In the genomic region with DNA sequence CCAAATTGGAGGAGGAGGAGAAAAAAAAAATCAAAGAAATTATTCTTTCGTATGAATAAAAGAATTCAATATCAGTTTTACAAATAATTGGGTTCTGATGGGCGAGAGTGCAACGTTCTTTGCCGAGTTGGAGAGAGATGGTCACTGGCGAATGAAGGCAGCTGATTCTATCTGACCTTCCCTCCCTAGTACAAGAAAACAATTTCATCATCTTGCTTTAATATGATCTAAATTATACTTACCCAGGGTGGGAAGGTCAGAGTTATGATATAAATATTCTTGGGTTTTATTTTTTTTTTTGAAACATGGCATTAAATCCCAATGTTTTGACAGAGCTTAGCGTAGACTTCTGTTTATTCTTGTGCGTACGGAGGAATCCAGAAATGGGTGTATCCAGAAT, we compare ENCODE assay signal across 34 mouse cellular contexts. TPM values are rescaled to one million over a fixed set of nuclear protein-coding genes. Genes with fewer than 3 reads are reported as not detected.
DNase-seq lines count a peak whose midpoint lies in the region; ATAC-seq and TF ChIP-seq lines count a peak whose summit lies in the region.
"Had no signal": no experiment of that assay in that cellular context is flagged by ENCODE, and none has a peak within 500 bp of the region (broad histone marks: within the 10 kb centered on the region; RNA-seq: fewer than 3 reads in every experiment).

No protein-coding gene starts in this region.

- ATAC-seq in embryonic facial prominence, embryonic 13.5 days (ENCODE audit: insufficient number of reproducible peaks, insufficient read depth, low FRiP score, low TSS enrichment, low read depth) = no peak
- no peak for ATAC-seq in kidney, embryonic 15.5 days (replicated peaks; ENCODE audit: low FRiP score)
- ATAC-seq in lung, embryonic 14.5 days (ENCODE audit: insufficient read depth) = no peak
- no peak for ATAC-seq in embryonic facial prominence, embryonic 14.5 days (ENCODE audit: low read depth)
- ATAC-seq: activated CD4-positive, CD25-positive, alpha-beta regulatory T cell, adult 4 months; forebrain, embryonic 16.5 days; hindbrain, embryonic 16.5 days; midbrain, embryonic 16.5 days had no signal

- peaks cover 1% of the 10 kb centered on the region; the same call in 1 of the 2 replicates for H3K9me3 ChIP-seq in embryonic facial prominence, embryonic 13.5 days
- H3K9me3 ChIP-seq in embryonic facial prominence, embryonic 10.5 days = no peaks in the 10 kb centered on the region
- H3K9me3 ChIP-seq in kidney, embryonic 15.5 days (replicated peaks) = no peaks in the 10 kb centered on the region
- no peaks in the 10 kb centered on the region for H3K9me3 ChIP-seq in lung, embryonic 14.5 days (ENCODE audit: low read depth, low read length)
- no peaks in the 10 kb centered on the region for H3K9me3 ChIP-seq in embryonic facial prominence, embryonic 14.5 days (ENCODE audit: control insufficient read depth, low read length)
- H3K9me3 ChIP-seq: embryonic facial prominence, embryonic 12.5 days; heart, embryonic 15.5 days; liver, embryonic 13.5 days had no signal

- peak overlapping the region; percentile 72; the same call in 1 of the 2 replicates for H3K4me3 ChIP-seq in embryonic facial prominence, embryonic 13.5 days
- no peak overlapping the region for H3K4me3 ChIP-seq in embryonic facial prominence, embryonic 10.5 days
- H3K4me3 ChIP-seq in kidney, embryonic 15.5 days (replicated peaks) = no peak overlapping the region
- H3K4me3 ChIP-seq in lung, embryonic 14.5 days (ENCODE audit: low read depth, low read length) = 0 out of 2 replicates have a peak overlapping the region, but pooled peaks have one; percentile 79
- no peak overlapping the region for H3K4me3 ChIP-seq in embryonic facial prominence, embryonic 14.5 days (ENCODE audit: low read depth, low read length)
- H3K4me3 ChIP-seq: erythroblast, embryonic 14.5 days; gastrocnemius, adult 2 months; liver, embryonic 13.5 days had no signal

- no peak for DNase-seq in embryonic facial prominence, embryonic 10.5 days (ENCODE audit: low spot score)
- DNase-seq in kidney, adult 18-20 months = no peak
- DNase-seq in lung, embryonic 14.5 days = no peak
- no peak for DNase-seq in lung, postnatal 10 days
- DNase-seq in embryonic facial prominence, embryonic 14.5 days (ENCODE audit: low spot score) = no peak
- no peak for DNase-seq in adipocyte (ENCODE audit: low spot score)
- DNase-seq: adrenal gland, postnatal 10 days; cerebellum, adult 8-10 months; cerebellum, postnatal 36 days; gastrocnemius, adult 2 months; gastrocnemius, postnatal 36 days; heart, adult 18-20 months; kidney, adult 11 months; layer of hippocampus, postnatal 36 days; left cerebral cortex, postnatal 4 days; liver, embryonic 13.5 days; right cerebral cortex, postnatal 25 days; thymus, adult 2 months; thymus, postnatal 36 days had no signal

- peak overlapping the region; percentile 96 for H3K4me2 ChIP-seq in embryonic facial prominence, embryonic 13.5 days
- H3K4me2 ChIP-seq in kidney, embryonic 15.5 days = peak overlapping the region; percentile 100; the same call in 1 of the 2 replicates
- peak overlapping the region; percentile 99 for H3K4me2 ChIP-seq in lung, embryonic 14.5 days
- H3K4me2 ChIP-seq in embryonic facial prominence, embryonic 14.5 days (ENCODE audit: low read depth, low read length) = peak overlapping the region; percentile 93
- H3K4me2 ChIP-seq: liver, embryonic 13.5 days; midbrain, embryonic 11.5 days had no signal

- H3K27ac ChIP-seq in embryonic facial prominence, embryonic 13.5 days = no peak overlapping the region
- no peak overlapping the region for H3K27ac ChIP-seq in embryonic facial prominence, embryonic 10.5 days (replicated peaks)
- no peak overlapping the region for H3K27ac ChIP-seq in kidney, embryonic 15.5 days
- H3K27ac ChIP-seq in lung, embryonic 14.5 days (ENCODE audit: low read depth) = no peak overlapping the region
- no peak overlapping the region for H3K27ac ChIP-seq in embryonic facial prominence, embryonic 14.5 days (replicated peaks; ENCODE audit: low read depth, low read length)
- H3K27ac ChIP-seq: embryonic facial prominence, embryonic 12.5 days; gastrocnemius, adult 2 months; heart, embryonic 15.5 days; kidney, postnatal 0 days; liver, embryonic 13.5 days had no signal

- WGBS in embryonic facial prominence, embryonic 13.5 days = 75% methylated on average over 8 of the region's 8 CpGs
- WGBS in embryonic facial prominence, embryonic 10.5 days = 83% methylated on average over 8 of the region's 8 CpGs
- 70% methylated on average over 8 of the region's 8 CpGs for WGBS in kidney, embryonic 15.5 days
- 48% methylated on average over 8 of the region's 8 CpGs for WGBS in lung, embryonic 14.5 days
- 71% methylated on average over 8 of the region's 8 CpGs for WGBS in embryonic facial prominence, embryonic 14.5 days

- H3K9ac ChIP-seq in embryonic facial prominence, embryonic 13.5 days = no peak overlapping the region
- no peak overlapping the region for H3K9ac ChIP-seq in kidney, embryonic 15.5 days
- H3K9ac ChIP-seq in lung, embryonic 14.5 days = no peak overlapping the region
- no peak overlapping the region for H3K9ac ChIP-seq in embryonic facial prominence, embryonic 14.5 days (ENCODE audit: low read depth, low read length)
- H3K9ac ChIP-seq: embryonic facial prominence, embryonic 12.5 days; liver, embryonic 13.5 days had no signal

- no peak for TF ChIP-seq CTCF in lung, embryonic 14.5 days (IDR thresholded peaks at IDR 0.05; ENCODE audit: low read depth)

- peaks cover 30% of the 10 kb centered on the region for H3K4me1 ChIP-seq in embryonic facial prominence, embryonic 13.5 days
- peaks cover 28% of the 10 kb centered on the region for H3K4me1 ChIP-seq in embryonic facial prominence, embryonic 10.5 days
- H3K4me1 ChIP-seq in kidney, embryonic 15.5 days = peaks cover 37% of the 10 kb centered on the region
- peaks cover 29% of the 10 kb centered on the region; the same call in 1 of the 2 replicates for H3K4me1 ChIP-seq in lung, embryonic 14.5 days (ENCODE audit: insufficient read depth)
- H3K4me1 ChIP-seq in embryonic facial prominence, embryonic 14.5 days (ENCODE audit: control insufficient read depth, insufficient read depth, low read length) = peaks cover 6% of the 10 kb centered on the region

- no peaks in the 10 kb centered on the region for H3K36me3 ChIP-seq in embryonic facial prominence, embryonic 13.5 days
- H3K36me3 ChIP-seq in embryonic facial prominence, embryonic 10.5 days (replicated peaks) = 0 out of 2 replicates have a peak, but pooled peaks cover 1% of the 10 kb centered on the region
- H3K36me3 ChIP-seq in kidney, embryonic 15.5 days = no peaks in the 10 kb centered on the region
- no peaks in the 10 kb centered on the region for H3K36me3 ChIP-seq in lung, embryonic 14.5 days (ENCODE audit: insufficient read depth)
- H3K36me3 ChIP-seq in embryonic facial prominence, embryonic 14.5 days (ENCODE audit: control insufficient read depth, insufficient read depth, low read length) = no peaks in the 10 kb centered on the region
- H3K36me3 ChIP-seq: heart, embryonic 15.5 days; liver, embryonic 13.5 days had no signal

- H3K27me3 ChIP-seq in embryonic facial prominence, embryonic 13.5 days = no peaks in the 10 kb centered on the region; the same call in 1 of the 2 replicates
- H3K27me3 ChIP-seq in embryonic facial prominence, embryonic 10.5 days (replicated peaks; ENCODE audit: low read depth, poor library complexity, severe bottlenecking) = peaks cover 43% of the 10 kb centered on the region
- H3K27me3 ChIP-seq in kidney, embryonic 15.5 days = peaks cover 3% of the 10 kb centered on the region; the same call in 1 of the 2 replicates
- 0 out of 2 replicates have a peak, but pooled peaks cover 4% of the 10 kb centered on the region for H3K27me3 ChIP-seq in lung, embryonic 14.5 days (ENCODE audit: insufficient read depth, low read length)
- H3K27me3 ChIP-seq in embryonic facial prominence, embryonic 14.5 days (replicated peaks; ENCODE audit: control insufficient read depth, insufficient read depth, low read length) = no peaks in the 10 kb centered on the region
- H3K27me3 ChIP-seq: CH12.LX; embryonic facial prominence, embryonic 12.5 days; heart, embryonic 15.5 days had no signal

RNA-seq across cellular contexts. Expression of a gene that starts 2.1 kb away (rescaled TPM):
- 1.2 and 1.8 TPM in 2 replicates for polyA plus RNA-seq in embryonic facial prominence, embryonic 13.5 days (2015; fragmentation: Nextera tagmentation; extraction: Ambion mirVana)
- 0.42 and 0.73 TPM in 2 replicates for polyA plus RNA-seq in embryonic facial prominence, embryonic 10.5 days (2016; fragmentation: Nextera tagmentation; extraction: Ambion mirVana)
- polyA plus RNA-seq in kidney, embryonic 15.5 days (2015; fragmentation: Nextera tagmentation; extraction: Ambion mirVana) = 1.4 and 1.5 TPM in 2 replicates
- polyA plus RNA-seq in lung, embryonic 14.5 days (2014; fragmentation: Nextera tagmentation; extraction: Ambion mirVana) = 2.4 and 2.9 TPM in 2 replicates
- 2.0 and 2.1 TPM in 2 replicates for polyA plus RNA-seq in embryonic facial prominence, embryonic 14.5 days (2014; fragmentation: Nextera tagmentation; extraction: Ambion mirVana)
- polyA plus RNA-seq: activated CD4-positive, CD25-positive, alpha-beta regulatory T cell, adult 4 months; erythroblast, embryonic 14.5 days had no signal

RNA-seq across cellular contexts. Expression of a gene that starts 22.1 kb away (rescaled TPM):
- polyA plus RNA-seq in embryonic facial prominence, embryonic 13.5 days (2015; fragmentation: Nextera tagmentation; extraction: Ambion mirVana) = 51.3 and 55.6 TPM in 2 replicates
- polyA plus RNA-seq in embryonic facial prominence, embryonic 10.5 days (2016; fragmentation: Nextera tagmentation; extraction: Ambion mirVana) = 41.0 and 42.1 TPM in 2 replicates
- 59.6 and 59.7 TPM in 2 replicates for polyA plus RNA-seq in kidney, embryonic 15.5 days (2015; fragmentation: Nextera tagmentation; extraction: Ambion mirVana)
- polyA plus RNA-seq in lung, embryonic 14.5 days (2014; fragmentation: Nextera tagmentation; extraction: Ambion mirVana) = 50.7 and 57.1 TPM in 2 replicates
- 66.3 and 71.5 TPM in 2 replicates for polyA plus RNA-seq in embryonic facial prominence, embryonic 14.5 days (2014; fragmentation: Nextera tagmentation; extraction: Ambion mirVana)
- polyA plus RNA-seq: erythroblast, embryonic 14.5 days had no signal

RNA-seq across cellular contexts. Expression of a gene that starts 22.3 kb away (rescaled TPM):
- polyA plus RNA-seq in embryonic facial prominence, embryonic 13.5 days (2015; fragmentation: Nextera tagmentation; extraction: Ambion mirVana) = 129 and 137 TPM in 2 replicates
- polyA plus RNA-seq in embryonic facial prominence, embryonic 10.5 days (2016; fragmentation: Nextera tagmentation; extraction: Ambion mirVana) = 182 and 191 TPM in 2 replicates
- polyA plus RNA-seq in kidney, embryonic 15.5 days (2015; fragmentation: Nextera tagmentation; extraction: Ambion mirVana) = 142 and 144 TPM in 2 replicates
- polyA plus RNA-seq in lung, embryonic 14.5 days (2014; fragmentation: Nextera tagmentation; extraction: Ambion mirVana) = 149 and 154 TPM in 2 replicates
- polyA plus RNA-seq in embryonic facial prominence, embryonic 14.5 days (2014; fragmentation: Nextera tagmentation; extraction: Ambion mirVana) = 112 and 113 TPM in 2 replicates

RNA-seq across cellular contexts. Expression of a gene that starts 43.3 kb away (rescaled TPM):
- polyA plus RNA-seq in embryonic facial prominence, embryonic 13.5 days (2015; fragmentation: Nextera tagmentation; extraction: Ambion mirVana) = 0.88 TPM in 1 of 2 replicates, not detected in the other
- polyA plus RNA-seq in embryonic facial prominence, embryonic 10.5 days (2016; fragmentation: Nextera tagmentation; extraction: Ambion mirVana) = 0.28 TPM in 1 of 2 replicates, not detected in the other
- polyA plus RNA-seq in kidney, embryonic 15.5 days (2015; fragmentation: Nextera tagmentation; extraction: Ambion mirVana) = 1.5 TPM in 1 of 2 replicates, not detected in the other
- polyA plus RNA-seq in lung, embryonic 14.5 days (2014; fragmentation: Nextera tagmentation; extraction: Ambion mirVana) = 1.7 TPM in 1 of 2 replicates, not detected in the other
- 0.57 TPM in 1 of 2 replicates, not detected in the other for polyA plus RNA-seq in embryonic facial prominence, embryonic 14.5 days (2014; fragmentation: Nextera tagmentation; extraction: Ambion mirVana)
- polyA plus RNA-seq: C2C12; erythroblast, embryonic 14.5 days; forebrain, embryonic 16.5 days; hindbrain, embryonic 11.5 days; large intestine, adult 2 months; liver, embryonic 13.5 days; thymus, adult 2 months had no signal

RNA-seq across cellular contexts. Expression of a gene that starts 50.1 kb away (rescaled TPM):
- polyA plus RNA-seq in embryonic facial prominence, embryonic 13.5 days (2015; fragmentation: Nextera tagmentation; extraction: Ambion mirVana) = 40.2 and 41.2 TPM in 2 replicates
- polyA plus RNA-seq in embryonic facial prominence, embryonic 10.5 days (2016; fragmentation: Nextera tagmentation; extraction: Ambion mirVana) = 31.3 and 33.1 TPM in 2 replicates
- polyA plus RNA-seq in kidney, embryonic 15.5 days (2015; fragmentation: Nextera tagmentation; extraction: Ambion mirVana) = 32.5 and 36.1 TPM in 2 replicates
- 34.4 and 35.6 TPM in 2 replicates for polyA plus RNA-seq in lung, embryonic 14.5 days (2014; fragmentation: Nextera tagmentation; extraction: Ambion mirVana)
- 37.6 and 43.0 TPM in 2 replicates for polyA plus RNA-seq in embryonic facial prominence, embryonic 14.5 days (2014; fragmentation: Nextera tagmentation; extraction: Ambion mirVana)

Comparison
In these comparisons a context has a peak if more than half of its experiments do, and no peak if none do; other contexts are left out.
1. H3K4me3 ChIP-seq: peak in embryonic facial prominence, embryonic 13.5 days (single experiment) and lung, embryonic 14.5 days (single experiment); none in embryonic facial prominence, embryonic 10.5 days (single experiment), kidney, embryonic 15.5 days (single experiment) and embryonic facial prominence, embryonic 14.5 days (single experiment).
2. Peak in every context shown above with its lines, with median percentiles within 50 percentile points of each other: H3K4me2 ChIP-seq.